Mouse (Mus musculus) cerebellum, adult 2 months (tissue): ENCODE measurements at regions not wholly inside any gene's neighbourhood (a gene's known extent, or its start where the extent isn't known, plus 50 kb on each side); places are given as distances from the start of the nearest gene placed in this dataset.

Experiments
- CTCF ChIP-seq: fragments of 200-500 bp; IDR thresholded peaks from 2 replicates; pipeline ENCODE4 v1.5.1; 2011; ENCODE audit warnings: low read depth, mild to moderate bottlenecking, control low read depth, low read length, moderate library complexity, borderline replicate concordance; ENCODE audit not compliant: insufficient read depth
- POLR2A ChIP-seq: fragments of 200-500 bp; IDR thresholded peaks from 2 replicates; pipeline ENCODE4 v1.6.1; 2011; ENCODE audit warnings: low read length, control low read depth, borderline replicate concordance; ENCODE audit not compliant: insufficient read depth

DNA sequence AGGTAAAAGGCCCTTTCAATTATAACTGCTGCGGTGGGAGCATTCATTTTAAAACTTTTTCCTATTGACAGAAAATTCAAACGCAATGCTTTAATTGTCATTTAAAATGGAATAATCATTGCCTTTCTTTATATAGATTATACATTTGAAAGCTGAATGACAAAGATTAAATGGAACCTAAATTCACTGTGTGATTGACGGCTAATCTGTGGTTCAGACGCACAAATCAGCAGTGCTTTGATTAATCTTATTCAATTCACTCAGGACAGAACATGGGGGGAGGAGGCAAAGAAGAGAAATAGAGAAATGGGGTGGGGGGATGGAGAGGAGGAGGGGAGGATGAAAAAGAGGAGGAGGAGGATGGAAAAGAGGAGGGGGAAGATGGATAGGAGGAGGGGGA lies 294.5 kb upstream of the Tram1l1 start:
- TF ChIP-seq POLR2A: no peak
- TF ChIP-seq CTCF: no peak
